Mouse (Mus musculus): ENCODE results near the gene Tardbp.

DNA sequence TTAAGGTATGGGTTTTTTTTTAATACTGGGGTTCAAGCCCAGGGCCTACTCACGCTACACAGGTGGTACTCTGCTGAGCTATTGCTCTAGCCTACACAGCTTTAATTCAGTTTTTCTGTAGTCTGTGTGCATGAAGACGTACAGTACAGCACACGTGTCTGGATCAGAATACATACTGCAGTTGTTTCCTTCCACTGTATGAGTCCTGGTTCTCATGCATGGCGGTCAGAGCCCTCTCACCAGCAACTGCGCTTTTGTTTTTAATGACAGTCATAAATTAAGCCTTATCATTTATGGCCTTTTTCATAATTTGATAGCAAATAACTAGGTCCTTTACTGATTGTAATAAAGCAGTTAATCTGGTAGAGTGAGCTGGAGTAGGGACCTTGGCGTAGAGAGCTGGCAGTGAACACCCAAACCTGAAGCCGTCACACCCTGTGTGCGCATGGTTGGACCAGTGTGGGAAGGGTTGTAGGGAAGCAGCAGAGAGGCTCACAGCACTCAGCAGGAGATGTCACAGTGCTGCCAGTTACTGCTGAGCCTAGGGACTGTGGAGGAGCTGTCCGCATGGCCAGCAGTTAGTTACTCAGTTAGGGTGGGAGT lies 56.0 kb downstream of the Tardbp start:
- TF ChIP-seq POLR2A (IDR thresholded peaks at IDR 0.05; ENCODE audit: low read depth, low read length): no peak
- TF ChIP-seq CTCF (IDR thresholded peaks at IDR 0.05; ENCODE audit: borderline replicate concordance, insufficient read depth, low read length): no peak
